Mouse (Mus musculus): ENCODE data around the gene Ahnak2. TPM values are rescaled to one million over a fixed set of nuclear protein-coding genes. Genes with fewer than 3 reads are reported as not detected.

Ahnak2 gene
- polyA plus RNA-seq, 1 experiment: 4.0 TPM

DNA sequence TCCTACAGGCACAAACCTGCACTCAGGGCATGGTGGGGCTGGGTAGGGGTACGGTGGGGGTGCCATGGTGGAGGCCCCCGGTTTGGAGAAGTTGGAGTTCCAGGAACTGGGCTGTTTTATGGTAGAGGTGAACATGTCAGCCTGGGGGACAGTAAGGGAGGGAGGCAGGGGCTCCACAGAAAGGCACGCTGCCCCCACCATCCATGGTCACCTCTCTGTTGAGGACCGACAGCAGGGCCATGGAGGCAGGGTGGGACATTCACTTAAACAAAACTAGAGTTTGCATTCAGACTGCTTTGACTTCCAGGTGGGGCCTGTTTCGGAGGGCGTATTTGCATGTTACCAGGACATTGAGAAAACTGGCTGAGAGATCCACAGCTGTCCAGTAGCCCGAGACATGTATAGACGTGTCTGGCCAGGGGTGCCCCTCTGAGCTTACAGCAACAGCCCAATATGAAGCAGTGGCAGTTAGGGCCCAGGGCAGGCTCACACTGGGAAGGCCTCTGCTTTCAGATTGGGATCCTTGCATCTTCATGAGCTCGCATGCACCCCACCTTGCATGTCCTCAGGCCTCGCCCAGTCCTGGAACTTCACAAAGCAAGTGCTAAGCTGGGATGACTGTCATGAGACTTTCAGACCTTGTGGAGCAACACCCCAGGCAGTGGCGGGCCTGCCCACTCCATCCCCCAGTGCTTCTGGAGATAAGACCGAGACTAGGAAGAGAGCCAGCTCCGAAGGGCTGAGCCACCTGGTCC, 8.7 kb downstream of the Ahnak2 start:
- 0 out of 2 replicates have a peak, but pooled peaks cover 2% of the 10 kb centered on the region for H3K4me1 ChIP-seq (replicated peaks; ENCODE audit: control insufficient read depth, insufficient read depth, low read length)
- WGBS: 93% methylated on average over 13 of the region's 13 CpGs
- DNase-seq: no peak
- H3K27me3 ChIP-seq (ENCODE audit: control insufficient read depth, insufficient read depth, low read length): no peaks in the 10 kb centered on the region
- H3K36me3 ChIP-seq (ENCODE audit: control insufficient read depth, insufficient read depth, low read length): no peaks in the 10 kb centered on the region
- H3K4me3 ChIP-seq (ENCODE audit: control insufficient read depth, insufficient read depth, low read length): no peak overlapping the region
- TF ChIP-seq CTCF (IDR thresholded peaks at IDR 0.05; ENCODE audit: borderline replicate concordance, control insufficient read depth, extremely low read depth, insufficient read depth, low read length, poor library complexity): no peak
- no peak for TF ChIP-seq POLR2A (IDR thresholded peaks at IDR 0.05; ENCODE audit: control insufficient read depth, extremely low read depth, insufficient read depth, low read length, poor library complexity)
- no peak overlapping the region for H3K27ac ChIP-seq (ENCODE audit: control insufficient read depth, insufficient read depth, low read length)

DNA sequence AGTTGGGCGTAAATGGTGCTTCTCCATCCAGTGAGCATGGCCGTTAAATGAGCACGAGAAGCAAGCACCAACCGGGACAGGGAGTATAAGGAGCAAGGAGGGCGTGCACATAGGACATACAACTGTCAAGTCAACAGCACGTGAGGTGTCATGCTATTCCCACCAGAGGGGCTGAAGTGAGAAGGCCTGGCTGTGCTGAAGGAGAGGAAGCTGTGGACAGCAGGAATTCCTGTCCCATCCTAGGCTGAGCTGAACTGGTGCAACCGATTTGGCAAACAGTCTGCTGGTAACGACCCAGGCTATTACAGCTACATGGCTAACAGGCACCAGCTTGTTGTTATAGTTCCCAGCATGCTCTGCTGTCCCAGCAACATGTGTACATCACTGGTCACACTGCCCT, 11.4 kb downstream of the Ahnak2 start:
- H3K27ac ChIP-seq (ENCODE audit: control insufficient read depth, insufficient read depth, low read length): no peak overlapping the region
- DNase-seq: no peak
- no peak overlapping the region for H3K4me3 ChIP-seq (ENCODE audit: control insufficient read depth, insufficient read depth, low read length)
- no peaks in the 10 kb centered on the region for H3K27me3 ChIP-seq (ENCODE audit: control insufficient read depth, insufficient read depth, low read length)
- 0 out of 2 replicates have a peak, but pooled peaks cover 2% of the 10 kb centered on the region for H3K4me1 ChIP-seq (replicated peaks; ENCODE audit: control insufficient read depth, insufficient read depth, low read length)
- H3K36me3 ChIP-seq (ENCODE audit: control insufficient read depth, insufficient read depth, low read length): no peaks in the 10 kb centered on the region
- TF ChIP-seq POLR2A (IDR thresholded peaks at IDR 0.05; ENCODE audit: control insufficient read depth, extremely low read depth, insufficient read depth, low read length, poor library complexity) (no peak), CTCF (IDR thresholded peaks at IDR 0.05; ENCODE audit: borderline replicate concordance, control insufficient read depth, extremely low read depth, insufficient read depth, low read length, poor library complexity) (no peak)
- 90% methylated on average over 8 of the region's 8 CpGs for WGBS

- no peaks in the 10 kb centered on the region for H3K4me1 ChIP-seq (replicated peaks; ENCODE audit: control insufficient read depth, insufficient read depth, low read length)
- WGBS: 94% methylated on average over 10 of the region's 10 CpGs
- no peak overlapping the region for H3K4me3 ChIP-seq (ENCODE audit: control insufficient read depth, insufficient read depth, low read length)
- no peak for TF ChIP-seq CTCF (IDR thresholded peaks at IDR 0.05; ENCODE audit: borderline replicate concordance, control insufficient read depth, extremely low read depth, insufficient read depth, low read length, poor library complexity)
- no peak overlapping the region for H3K27ac ChIP-seq (ENCODE audit: control insufficient read depth, insufficient read depth, low read length)
- no peaks in the 10 kb centered on the region for H3K27me3 ChIP-seq (ENCODE audit: control insufficient read depth, insufficient read depth, low read length)
- no peaks in the 10 kb centered on the region for H3K36me3 ChIP-seq (ENCODE audit: control insufficient read depth, insufficient read depth, low read length)
- DNase-seq: no peak
Measured at GRCm38 (mm10) chr12:112774481-112774880, 28.0 kb downstream of the Ahnak2 start.

GRCm38 (mm10) chr12:112774026-112774425, 28.4 kb downstream of the Ahnak2 start:
- Histone ChIP-seq H3K27me3 (ENCODE audit: control insufficient read depth, insufficient read depth, low read length) (no peaks in the 10 kb centered on the region), H3K27ac (ENCODE audit: control insufficient read depth, insufficient read depth, low read length) (no peak overlapping the region), H3K4me3 (ENCODE audit: control insufficient read depth, insufficient read depth, low read length) (no peak overlapping the region), H3K36me3 (ENCODE audit: control insufficient read depth, insufficient read depth, low read length) (no peaks in the 10 kb centered on the region), H3K4me1 (replicated peaks; ENCODE audit: control insufficient read depth, insufficient read depth, low read length) (no peaks in the 10 kb centered on the region)
- 68% methylated on average over 6 of the region's 6 CpGs for WGBS
- DNase-seq: no peak
- TF ChIP-seq POLR2A (IDR thresholded peaks at IDR 0.05; ENCODE audit: control insufficient read depth, extremely low read depth, insufficient read depth, low read length, poor library complexity): no peak

DNA sequence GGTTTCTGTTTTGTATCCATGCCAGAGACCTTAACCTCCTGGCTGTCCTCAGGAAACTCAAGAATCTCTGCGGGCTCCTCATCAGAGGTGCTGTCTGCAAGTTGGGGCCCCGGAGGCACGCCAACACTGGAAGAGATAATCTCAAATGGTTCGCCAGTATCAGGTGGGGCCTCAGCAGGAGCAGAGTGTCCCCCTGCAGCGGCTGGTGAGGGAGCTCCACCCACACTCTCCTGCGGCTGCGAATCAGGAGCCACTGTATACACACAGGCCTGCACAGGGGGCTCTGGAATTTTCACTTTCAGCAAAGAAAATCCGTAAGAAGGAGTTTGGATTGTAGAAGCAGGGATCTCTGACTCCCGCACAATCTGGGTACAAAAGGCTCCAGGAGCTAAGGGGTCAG, 29.1 kb downstream of the Ahnak2 start:
- Histone ChIP-seq H3K27ac (ENCODE audit: control insufficient read depth, insufficient read depth, low read length) (no peak overlapping the region), H3K36me3 (ENCODE audit: control insufficient read depth, insufficient read depth, low read length) (no peaks in the 10 kb centered on the region), H3K4me3 (ENCODE audit: control insufficient read depth, insufficient read depth, low read length) (no peak overlapping the region), H3K4me1 (replicated peaks; ENCODE audit: control insufficient read depth, insufficient read depth, low read length) (no peaks in the 10 kb centered on the region), H3K27me3 (ENCODE audit: control insufficient read depth, insufficient read depth, low read length) (no peaks in the 10 kb centered on the region)
- no peak for TF ChIP-seq POLR2A (IDR thresholded peaks at IDR 0.05; ENCODE audit: control insufficient read depth, extremely low read depth, insufficient read depth, low read length, poor library complexity)
- no peak for TF ChIP-seq CTCF (IDR thresholded peaks at IDR 0.05; ENCODE audit: borderline replicate concordance, control insufficient read depth, extremely low read depth, insufficient read depth, low read length, poor library complexity)
- 85% methylated on average over 9 of the region's 9 CpGs for whole genome bisulfite sequencing
- no peak for DNase-seq

DNA sequence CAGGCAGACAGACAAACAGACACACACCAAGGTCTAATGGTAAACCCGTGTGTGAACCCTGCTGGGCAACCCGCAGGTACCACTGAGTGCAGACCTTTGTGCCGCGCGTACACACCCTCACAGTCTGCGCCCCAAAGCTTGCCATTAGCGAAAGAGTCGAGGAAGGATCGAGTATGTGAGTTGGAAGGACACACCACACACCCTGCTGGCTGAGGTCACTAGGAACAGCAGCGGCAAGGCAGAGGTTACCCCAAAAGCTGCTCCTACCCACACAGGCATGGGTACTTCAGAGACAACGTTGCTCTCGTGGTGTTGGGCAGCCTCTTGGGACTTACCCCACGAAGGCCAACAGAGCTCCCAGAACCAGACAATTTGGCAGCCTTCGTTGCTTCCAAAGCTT, 30.2 kb downstream of the Ahnak2 start:
- Histone ChIP-seq H3K4me3 (ENCODE audit: control insufficient read depth, insufficient read depth, low read length) (no peak overlapping the region), H3K27me3 (ENCODE audit: control insufficient read depth, insufficient read depth, low read length) (no peaks in the 10 kb centered on the region), H3K36me3 (ENCODE audit: control insufficient read depth, insufficient read depth, low read length) (no peaks in the 10 kb centered on the region), H3K4me1 (replicated peaks; ENCODE audit: control insufficient read depth, insufficient read depth, low read length) (no peaks in the 10 kb centered on the region), H3K27ac (ENCODE audit: control insufficient read depth, insufficient read depth, low read length) (no peak overlapping the region)
- 94% methylated on average over 14 of the region's 14 CpGs for WGBS
- DNase-seq: no peak
- no peak for TF ChIP-seq CTCF (IDR thresholded peaks at IDR 0.05; ENCODE audit: borderline replicate concordance, control insufficient read depth, extremely low read depth, insufficient read depth, low read length, poor library complexity)
- TF ChIP-seq POLR2A (IDR thresholded peaks at IDR 0.05; ENCODE audit: control insufficient read depth, extremely low read depth, insufficient read depth, low read length, poor library complexity): no peak

- no peak overlapping the region for H3K4me3 ChIP-seq (ENCODE audit: control insufficient read depth, insufficient read depth, low read length)
- 89% methylated on average over 4 of the region's 4 CpGs for WGBS
- H3K36me3 ChIP-seq (ENCODE audit: control insufficient read depth, insufficient read depth, low read length): no peaks in the 10 kb centered on the region
- TF ChIP-seq POLR2A (IDR thresholded peaks at IDR 0.05; ENCODE audit: control insufficient read depth, extremely low read depth, insufficient read depth, low read length, poor library complexity): no peak
- no peak for TF ChIP-seq CTCF (IDR thresholded peaks at IDR 0.05; ENCODE audit: borderline replicate concordance, control insufficient read depth, extremely low read depth, insufficient read depth, low read length, poor library complexity)
- no peak for DNase-seq
- no peaks in the 10 kb centered on the region for H3K4me1 ChIP-seq (replicated peaks; ENCODE audit: control insufficient read depth, insufficient read depth, low read length)
- H3K27me3 ChIP-seq (ENCODE audit: control insufficient read depth, insufficient read depth, low read length): no peaks in the 10 kb centered on the region
- H3K27ac ChIP-seq (ENCODE audit: control insufficient read depth, insufficient read depth, low read length): no peak overlapping the region
Measured at GRCm38 (mm10) chr12:112770396-112770795, 32.1 kb downstream of the Ahnak2 start.

Measured in thymus, adult 2 months (tissue).